Mouse (Mus musculus) left cerebral cortex, postnatal 36 days (tissue): ENCODE results near the gene Gm14410. TPM values are rescaled to one million over a fixed set of nuclear protein-coding genes. Genes with fewer than 3 reads are reported as not detected.
A peak's percentile ranks its signal among the peaks of the same experiment; 100 is the strongest.
"Not testable (repeated sequence)": the region's sequence is repeated elsewhere in the genome, so short reads cannot be mapped to it uniquely, and the experiment has no call there.

Source experiments
- DNase-seq, 2 experiments: peaks; one replicate each; pipeline ENCODE4 v3.0.0; 2021 to 2022; ENCODE audit warnings: low spot score in 2 of 2, mixed read lengths in 1 of 2
- intact Hi-C: fragments of 180-260 bp; cut with DNase I; formaldehyde crosslinking; loops from one replicate; pipeline ENCODE4 v1.15.1; 2025
- total RNA-seq, 2 experiments: library from RNA; stranded (reverse); gene quantifications; 2 replicates each; pipeline ENCODE4 v1.2.3; 2021

Gm14410 gene
- 10 to 100 TPM; 47.9 to 63.9 TPM for total RNA-seq

DNA sequence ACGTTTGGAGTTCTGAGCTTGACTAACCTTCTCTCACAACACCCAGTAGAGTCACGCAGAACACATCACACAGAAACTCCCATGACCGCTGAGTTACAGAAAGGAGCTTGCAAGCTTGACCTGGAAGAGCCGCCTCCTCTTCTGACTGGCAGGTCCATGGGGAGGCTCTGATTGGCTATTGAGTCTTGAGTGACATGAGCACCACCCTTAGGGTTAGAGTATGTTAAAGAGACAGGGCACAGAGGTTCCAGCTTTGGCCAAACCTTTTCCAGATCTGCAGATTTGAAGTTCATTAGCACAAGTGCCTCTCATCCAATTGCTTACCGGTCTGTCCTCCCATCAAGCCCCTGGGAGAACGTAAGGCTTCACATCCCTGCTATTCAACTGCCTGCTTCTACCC is at the start of gene Gm14410:
Gene Gm14410 (minus strand): TSS at position 81 of the 400 bp plus-strand sequence.
- DNase-seq = peak; percentile 73 to 75
- intact Hi-C loops = not testable (repeated sequence)

DNA sequence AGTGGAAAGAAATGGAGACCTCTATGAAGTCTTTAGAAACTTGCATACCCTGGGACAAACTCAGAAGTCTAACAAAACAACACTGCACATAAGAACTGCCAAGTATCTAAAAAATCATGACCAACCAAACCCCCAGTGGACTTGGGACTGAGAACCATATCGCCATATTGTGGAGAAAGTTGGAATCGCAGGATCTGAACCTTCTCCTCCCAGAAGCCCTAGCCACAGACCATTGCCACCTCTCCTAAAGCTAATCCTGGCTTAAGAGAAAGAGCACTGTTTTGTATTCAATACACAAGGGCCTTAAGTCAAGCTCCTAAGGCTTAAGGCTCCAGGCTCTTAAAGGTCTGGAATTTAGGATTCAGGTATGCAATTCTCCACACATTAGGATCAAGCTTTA is 41.2 kb upstream of the Gm14410 start:
- intact Hi-C loops = loop anchor here (10.0 kb wide), 1 partner anchor 587 kb away; no protein-coding TSS in a partner anchor
- not testable (repeated sequence) for DNase-seq

DNA sequence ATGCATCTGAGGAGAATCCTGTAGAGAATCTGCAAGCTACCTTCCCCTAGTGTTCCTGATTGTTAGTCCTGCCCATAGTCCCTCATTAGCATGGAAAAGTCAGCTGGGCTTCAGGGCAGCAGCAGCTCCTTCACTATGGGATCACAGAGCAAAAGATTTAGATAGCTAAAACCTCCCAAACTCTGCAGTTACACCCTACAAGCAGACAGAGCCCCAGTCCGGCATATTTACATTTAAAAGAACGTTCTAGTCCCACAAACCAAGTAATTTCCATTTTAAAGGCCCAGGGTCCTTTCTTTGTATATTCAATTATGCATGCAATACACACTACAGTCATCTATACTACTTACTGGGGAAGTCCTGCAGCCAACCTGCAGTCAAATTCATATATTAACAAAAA is 24.2 kb upstream of the Gm14410 start:
- DNase-seq, intact Hi-C loops: not testable (repeated sequence)

DNA sequence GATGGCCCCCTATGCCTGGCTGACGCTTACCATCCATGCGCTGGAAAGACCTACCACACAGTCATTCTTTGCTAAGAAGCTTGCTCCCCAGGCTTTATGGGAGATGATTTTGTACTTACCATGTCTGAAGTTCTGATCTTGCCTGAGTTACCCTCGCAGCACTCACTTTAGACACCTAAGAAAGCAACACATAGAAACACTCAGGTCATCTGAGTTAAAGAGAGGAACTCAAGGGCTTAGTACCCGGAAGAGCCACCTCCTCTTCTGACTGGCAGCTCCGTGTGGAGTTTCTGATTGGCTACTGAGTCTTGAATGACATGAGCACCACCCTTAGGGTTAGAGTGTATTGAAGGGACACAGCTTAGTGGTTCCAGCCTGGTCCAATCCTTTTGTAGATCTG is 33.5 kb downstream of the Gm14410 start:
- intact Hi-C loops, DNase-seq: not testable (repeated sequence)

Other genes with a start within 250 kb of the Gm14410 start
- gene Gm14419, start 205.5 kb downstream of the Gm14410 start, total RNA-seq = 10 to 100 TPM; 53.1 to 64.6 TPM
- gene Gm14401, start 132.1 kb downstream of the Gm14410 start, total RNA-seq = under 1 TPM; 0.66 to 0.94 TPM
- 1 to 10 TPM; 1.6 to 2.3 TPM for gene Gm14409, start 60.6 kb upstream of the Gm14410 start, total RNA-seq
- gene Gm14412, start 117.9 kb upstream of the Gm14410 start, total RNA-seq = 1 to 10 TPM; 4.3 to 5.5 TPM
- 10 to 100 TPM; 30.7 to 33.8 TPM for gene Gm14418, start 191.9 kb upstream of the Gm14410 start, total RNA-seq